ENCODE assay signal across 8 mouse cellular contexts in genomic region chr9:113708361-113709280, GRCm38 (mm10). TPM values are rescaled to one million over a fixed set of nuclear protein-coding genes. Genes with fewer than 3 reads are reported as not detected.
DNase-seq lines count a peak whose midpoint lies in the region; ATAC-seq and TF ChIP-seq lines count a peak whose summit lies in the region.

No protein-coding gene starts in this region.

- peak overlapping the region; percentile 63 for H3K4me3 ChIP-seq in lung, embryonic 15.5 days
- H3K4me3 ChIP-seq in embryonic fibroblast, embryonic 13.5 days (ENCODE audit: insufficient read depth, low read length), result peak overlapping the region; percentile 85
- H3K4me3 ChIP-seq in limb, embryonic 13.5 days, result peak overlapping the region; percentile 96
- H3K4me3 ChIP-seq in olfactory bulb, adult 2 months (ENCODE audit: insufficient read depth, low read depth, low read length), result peak overlapping the region; percentile 62

- TF ChIP-seq CTCF in embryonic fibroblast, embryonic 13.5 days (IDR thresholded peaks at IDR 0.05; ENCODE audit: borderline replicate concordance, insufficient read depth, low read length), result no peak
- TF ChIP-seq CTCF in olfactory bulb, adult 2 months (IDR thresholded peaks at IDR 0.05; ENCODE audit: insufficient read depth, low read depth, low read length), result no peak

- no peaks in the 10 kb centered on the region for H3K27me3 ChIP-seq in lung, embryonic 15.5 days
- H3K27me3 ChIP-seq in limb, embryonic 13.5 days, result no peaks in the 10 kb centered on the region

- H3K27ac ChIP-seq in lung, embryonic 15.5 days, result peak overlapping the region; percentile 85; the same call in 1 of the 2 replicates
- H3K27ac ChIP-seq in embryonic fibroblast, embryonic 13.5 days (ENCODE audit: insufficient read depth, low read length), result no peak overlapping the region
- H3K27ac ChIP-seq in limb, embryonic 13.5 days, result no peak overlapping the region
- no peak overlapping the region for H3K27ac ChIP-seq in olfactory bulb, adult 2 months (ENCODE audit: insufficient read depth, low read depth, low read length)

- ATAC-seq in lung, embryonic 15.5 days (ENCODE audit: borderline replicate concordance, extremely low read depth, low FRiP score, low TSS enrichment), result no peak
- ATAC-seq in limb, embryonic 13.5 days (ENCODE audit: low FRiP score, low read depth), result peak; percentile 49

- WGBS in lung, embryonic 15.5 days, result 53% methylated on average over 19 of the region's 19 CpGs
- WGBS in limb, embryonic 13.5 days, result 54% methylated on average over 19 of the region's 19 CpGs
- 51% methylated on average over 19 of the region's 19 CpGs for WGBS in olfactory bulb, adult 2 months

- peak overlapping the region; percentile 79 for H3K9ac ChIP-seq in lung, embryonic 15.5 days
- H3K9ac ChIP-seq in limb, embryonic 13.5 days, result peak overlapping the region; percentile 98

- TF ChIP-seq POLR2A in embryonic fibroblast, embryonic 13.5 days (IDR thresholded peaks at IDR 0.05; ENCODE audit: low read depth, low read length), result no peak
- no peak for TF ChIP-seq POLR2A in olfactory bulb, adult 2 months (IDR thresholded peaks at IDR 0.05; ENCODE audit: insufficient read depth, low read depth, low read length)

- peaks cover 15% of the 10 kb centered on the region for H3K4me1 ChIP-seq in lung, embryonic 15.5 days
- H3K4me1 ChIP-seq in embryonic fibroblast, embryonic 13.5 days (ENCODE audit: control insufficient read depth, insufficient read depth, low read length), result peaks cover 10% of the 10 kb centered on the region; the same call in 1 of the 2 replicates
- peaks cover 26% of the 10 kb centered on the region for H3K4me1 ChIP-seq in limb, embryonic 13.5 days
- no peaks in the 10 kb centered on the region for H3K4me1 ChIP-seq in olfactory bulb, adult 2 months (ENCODE audit: control insufficient read depth, insufficient read depth, low read length)

- intact Hi-C loops in gastrocnemius, postnatal 14 days (cut with DNase I; ENCODE audit: low total_unique reads), result no loop called here

- no peaks in the 10 kb centered on the region for H3K36me3 ChIP-seq in lung, embryonic 15.5 days
- H3K36me3 ChIP-seq in limb, embryonic 13.5 days, result no peaks in the 10 kb centered on the region

- peak overlapping the region; percentile 77 for H3K4me2 ChIP-seq in lung, embryonic 15.5 days
- H3K4me2 ChIP-seq in limb, embryonic 13.5 days (replicated peaks), result peak overlapping the region; percentile 81

- H3K9me3 ChIP-seq in lung, embryonic 15.5 days, result no peaks in the 10 kb centered on the region
- H3K9me3 ChIP-seq in limb, embryonic 13.5 days, result no peaks in the 10 kb centered on the region

- no peak for DNase-seq in lung, postnatal 4 days
- DNase-seq in urinary bladder, postnatal 25 days (ENCODE audit: low spot score), result no peak
- DNase-seq in gastrocnemius, postnatal 14 days, result no peak
- DNase-seq in right cerebral cortex, postnatal 10 days (ENCODE audit: low spot score in 2 of 2), result no peak

RNA-seq across cellular contexts. Expression of gene Pdcd6ip, which starts 0.6 kb away (rescaled TPM):
- polyA plus RNA-seq in lung, embryonic 15.5 days (2015; fragmentation: Nextera tagmentation; extraction: Ambion mirVana), result 69.7 and 75.9 TPM in 2 replicates
- polyA plus RNA-seq in embryonic fibroblast, embryonic 13.5 days (2011; ENCODE audit: insufficient read length, low read depth, missing spikeins), result 169 and 193 TPM in 2 replicates
- 52.4 and 58.8 TPM in 2 replicates for polyA plus RNA-seq in limb, embryonic 13.5 days (2015; fragmentation: Nextera tagmentation; extraction: Ambion mirVana)
- not detected in 2 replicates for polyA plus RNA-seq in olfactory bulb, adult 2 months (2012; ENCODE audit: insufficient read depth, insufficient read length, low replicate concordance, missing spikeins)
- 10 to 100 TPM; 40.3 to 44.7 TPM for total RNA-seq in gastrocnemius, postnatal 14 days (2021)

RNA-seq across cellular contexts. Expression of gene Clasp2, which starts 32.7 kb away (rescaled TPM):
- 25.7 and 27.3 TPM in 2 replicates for polyA plus RNA-seq in lung, embryonic 15.5 days (2015; fragmentation: Nextera tagmentation; extraction: Ambion mirVana)
- 37.5 and 43.7 TPM in 2 replicates for polyA plus RNA-seq in embryonic fibroblast, embryonic 13.5 days (2011; ENCODE audit: insufficient read length, low read depth, missing spikeins)
- polyA plus RNA-seq in limb, embryonic 13.5 days (2015; fragmentation: Nextera tagmentation; extraction: Ambion mirVana), result 27.6 and 28.1 TPM in 2 replicates
- 163 TPM in 1 of 2 replicates, not detected in the other for polyA plus RNA-seq in olfactory bulb, adult 2 months (2012; ENCODE audit: insufficient read depth, insufficient read length, low replicate concordance, missing spikeins)
- total RNA-seq in gastrocnemius, postnatal 14 days (2021), result 10 to 100 TPM; 39.5 to 44.5 TPM

Comparison
In these comparisons a context has a peak if more than half of its experiments do, and no peak if none do; other contexts are left out.
1. RNA of gene Pdcd6ip, which starts 0.6 kb away (polyA plus RNA-seq): 169 to 193 TPM in embryonic fibroblast, embryonic 13.5 days, 69.7 to 75.9 TPM in lung, embryonic 15.5 days and 52.4 to 58.8 TPM in limb, embryonic 13.5 days; not detected in olfactory bulb, adult 2 months; every median in the first group is over 10 times any median in the second.
2. Peak in every context shown above with its lines, with median percentiles within 50 percentile points of each other: H3K4me3 ChIP-seq.